Mouse (Mus musculus) erythroblast, embryonic 14.5 days (primary cell): ENCODE data around the gene Slc22a23. TPM values are rescaled to one million over a fixed set of nuclear protein-coding genes. Genes with fewer than 3 reads are reported as not detected.

Experiments used
- H3K27me3 ChIP-seq: 2 replicates; pipeline ENCODE4 v1.6.1; 2012; ENCODE audit warnings: inconsistent platforms; ENCODE audit not compliant: control insufficient read depth
- H3K36me3 ChIP-seq: 2 replicates; pipeline ENCODE4 v1.6.1; 2012; ENCODE audit warnings: mild to moderate bottlenecking, inconsistent platforms; ENCODE audit not compliant: control insufficient read depth
- H3K4me1 ChIP-seq: 2 replicates; pipeline ENCODE4 v1.6.1; 2012; ENCODE audit warnings: inconsistent platforms; ENCODE audit not compliant: control insufficient read depth
- H3K4me3 ChIP-seq: replicated peaks from 2 replicates; pipeline ENCODE3; 2012; ENCODE audit warnings: moderate library complexity, mild to moderate bottlenecking, inconsistent platforms
- H3K9me3 ChIP-seq: 2 replicates; pipeline ENCODE4 v1.6.1; 2012; ENCODE audit warnings: low read length, inconsistent platforms, mixed read lengths; ENCODE audit not compliant: control insufficient read depth
- GATA1 ChIP-seq: IDR thresholded peaks from 2 replicates; pipeline ENCODE4 v1.6.1; 2012; ENCODE audit warnings: low read length, inconsistent platforms, mixed read lengths
- TAL1 ChIP-seq: IDR thresholded peaks from 3 replicates; pipeline ENCODE4 v1.6.1; 2012; ENCODE audit warnings: low read length, inconsistent platforms, mixed read lengths
- polyA plus RNA-seq: library from polyadenylated mRNA; stranded (reverse); fragments of >175 nt; gene quantifications from 2 replicates; pipeline ENCODE4 v1.2.3, GENCODE M21; 2012

Gene Slc22a23
- polyA plus RNA-seq, 1 experiment: 14.3 TPM

GRCm38 (mm10) chr13:34346748-34347147 is 1.8 kb upstream of the Slc22a23 start:
- Histone ChIP-seq H3K4me1 (peaks cover 59% of the 10 kb centered on the region), H3K9me3 (no peaks in the 10 kb centered on the region), H3K36me3 (peaks cover 26% of the 10 kb centered on the region), H3K27me3 (no peaks in the 10 kb centered on the region), H3K4me3 (peak overlapping the region; percentile 68)
- TF ChIP-seq TAL1: no peak
- TF ChIP-seq GATA1: peak; percentile 36; the same call in 1 of the 2 replicates

- Histone ChIP-seq H3K27me3 (no peaks in the 10 kb centered on the region), H3K9me3 (no peaks in the 10 kb centered on the region), H3K4me3 (peak overlapping the region; percentile 68), H3K4me1 (peaks cover 64% of the 10 kb centered on the region), H3K36me3 (peaks cover 31% of the 10 kb centered on the region)
- TF ChIP-seq TAL1: no peak
Measured at GRCm38 (mm10) chr13:34346238-34346637, 1.3 kb upstream of the Slc22a23 start.

GRCm38 (mm10) chr13:34344376-34345127 is 430 bp downstream of the Slc22a23 start:
- peak overlapping the region; percentile 68 for H3K4me3 ChIP-seq
- TF ChIP-seq TAL1 (no peak), GATA1 (no peak)
- no peaks in the 10 kb centered on the region for H3K9me3 ChIP-seq
- H3K4me1 ChIP-seq: peaks cover 70% of the 10 kb centered on the region
- H3K36me3 ChIP-seq: peaks cover 47% of the 10 kb centered on the region
- no peaks in the 10 kb centered on the region for H3K27me3 ChIP-seq

GRCm38 (mm10) chr13:34343719-34344375 is 1.1 kb downstream of the Slc22a23 start:
- no peaks in the 10 kb centered on the region for H3K27me3 ChIP-seq
- H3K4me3 ChIP-seq: peak overlapping the region; percentile 68
- H3K9me3 ChIP-seq: no peaks in the 10 kb centered on the region
- H3K36me3 ChIP-seq: peaks cover 54% of the 10 kb centered on the region
- TF ChIP-seq GATA1 (no peak), TAL1 (no peak)
- peaks cover 68% of the 10 kb centered on the region for H3K4me1 ChIP-seq

GRCm38 (mm10) chr13:34342286-34342890 is 2.6 kb downstream of the Slc22a23 start:
- H3K9me3 ChIP-seq: no peaks in the 10 kb centered on the region
- no peaks in the 10 kb centered on the region for H3K27me3 ChIP-seq
- peaks cover 69% of the 10 kb centered on the region for H3K36me3 ChIP-seq
- peaks cover 68% of the 10 kb centered on the region for H3K4me1 ChIP-seq
- peak overlapping the region; percentile 68 for H3K4me3 ChIP-seq
- TF ChIP-seq TAL1: no peak
- no peak for TF ChIP-seq GATA1

GRCm38 (mm10) chr13:34336895-34337294 is 8.1 kb downstream of the Slc22a23 start:
- Histone ChIP-seq H3K4me1 (peaks cover 97% of the 10 kb centered on the region), H3K36me3 (peaks cover 97% of the 10 kb centered on the region), H3K9me3 (no peaks in the 10 kb centered on the region), H3K4me3 (no peak overlapping the region), H3K27me3 (no peaks in the 10 kb centered on the region)
- TF ChIP-seq GATA1 (no peak), TAL1 (no peak)

- Histone ChIP-seq H3K4me1 (peaks cover 98% of the 10 kb centered on the region), H3K36me3 (peaks cover 98% of the 10 kb centered on the region), H3K4me3 (peak overlapping the region; percentile 43), H3K27me3 (no peaks in the 10 kb centered on the region), H3K9me3 (no peaks in the 10 kb centered on the region)
- no peak for TF ChIP-seq GATA1
- no peak for TF ChIP-seq TAL1
Measured at GRCm38 (mm10) chr13:34334847-34335246, 10.1 kb downstream of the Slc22a23 start.

GRCm38 (mm10) chr13:34332762-34333161 is 12.2 kb downstream of the Slc22a23 start:
- H3K4me3 ChIP-seq: peak overlapping the region; percentile 62
- H3K9me3 ChIP-seq: no peaks in the 10 kb centered on the region
- TF ChIP-seq TAL1: peak; percentile 45; the same call in 1 of the 3 replicates
- TF ChIP-seq GATA1: peak; percentile 97
- H3K36me3 ChIP-seq: peaks cover 98% of the 10 kb centered on the region
- H3K27me3 ChIP-seq: no peaks in the 10 kb centered on the region
- peaks cover 100% of the 10 kb centered on the region for H3K4me1 ChIP-seq
